Mouse (Mus musculus) large intestine, adult 2 months (tissue): ENCODE measurements around the gene Pax7. TPM values are rescaled to one million over a fixed set of nuclear protein-coding genes. Genes with fewer than 3 reads are reported as not detected.
A peak's percentile ranks its signal among the peaks of the same experiment; 100 is the strongest.

Experiments used
- DNase-seq: peaks from one replicate; pipeline ENCODE4 v3.0.0-alpha.2; 2012; ENCODE audit warnings: low read depth, low spot score
- whole genome bisulfite sequencing: fragments of 180-500 bp; shearing (Covaris S2); methylation state at CpG from one replicate; pipeline ENCODE4 v1.1.7; 2018; 5-methylcytosine and 5-hydroxymethylcytosine counted together
- polyA plus RNA-seq: library from polyadenylated mRNA; depleted of rRNA; stranded (reverse); fragments of >200 nt; gene quantifications from 2 replicates; pipeline ENCODE4 v1.2.3, GENCODE M21; 2012; rRNA removed

Pax7 gene
- not detected in 2 replicates for polyA plus RNA-seq

- DNase-seq, result no peak
- WGBS, result 2% methylated on average over 41 of the region's 41 CpGs
Measured at GRCm38 (mm10) chr4:139833036-139833634, at the start of gene Pax7. Gene Pax7, minus strand, starts transcription at chr4:139833528.

- no peak for DNase-seq
Measured at GRCm38 (mm10) chr4:139881796-139882195, 48.5 kb upstream of the Pax7 start.

DNA sequence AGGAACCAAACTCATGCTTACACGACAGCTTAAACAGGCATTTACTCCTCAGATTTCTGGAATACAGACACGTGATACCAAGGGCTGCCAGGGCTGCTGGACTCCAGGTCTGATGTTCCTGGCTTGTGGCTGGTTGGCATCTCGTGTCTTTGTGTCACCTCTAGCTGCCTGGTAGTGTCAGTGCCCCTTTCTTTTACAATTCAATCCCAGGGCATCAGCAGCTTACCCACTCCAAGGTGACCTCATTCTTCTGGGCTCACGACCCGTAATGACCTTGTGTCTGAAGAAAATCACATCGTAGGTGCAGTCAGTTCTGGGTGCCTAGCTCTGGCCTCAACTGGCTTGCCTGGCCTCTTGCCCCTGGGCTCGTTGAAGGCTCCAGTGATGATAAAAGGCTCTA, 46.0 kb upstream of the Pax7 start:
- 60% methylated on average over 7 of the region's 7 CpGs for WGBS
- DNase-seq, result no peak

- no peak for DNase-seq
- WGBS, result 66% methylated on average over 4 of the region's 4 CpGs
Measured at GRCm38 (mm10) chr4:139878443-139878842, 45.1 kb upstream of the Pax7 start.

DNA sequence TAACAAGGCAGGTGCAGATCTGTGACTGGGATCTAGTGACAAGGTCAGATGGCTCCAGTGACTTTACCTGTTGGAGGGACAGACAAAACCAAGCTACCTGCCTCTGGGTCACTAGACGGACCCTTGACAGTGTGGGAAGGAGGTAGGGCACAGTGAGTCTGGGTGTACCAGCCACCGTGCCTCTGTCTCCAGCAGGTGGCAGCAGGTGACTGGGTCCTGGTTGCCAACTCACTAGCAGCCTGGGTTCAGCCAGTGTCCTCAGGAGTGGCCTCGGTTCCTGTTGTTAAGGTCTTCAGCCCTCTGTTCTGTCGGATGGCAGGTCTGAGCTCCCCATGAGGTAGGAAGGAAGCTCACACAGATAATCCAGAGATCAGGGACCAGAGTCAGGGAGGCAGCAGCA, 43.9 kb upstream of the Pax7 start:
- whole genome bisulfite sequencing, result 3% methylated on average over 4 of the region's 4 CpGs
- DNase-seq, result peak; percentile 21

DNA sequence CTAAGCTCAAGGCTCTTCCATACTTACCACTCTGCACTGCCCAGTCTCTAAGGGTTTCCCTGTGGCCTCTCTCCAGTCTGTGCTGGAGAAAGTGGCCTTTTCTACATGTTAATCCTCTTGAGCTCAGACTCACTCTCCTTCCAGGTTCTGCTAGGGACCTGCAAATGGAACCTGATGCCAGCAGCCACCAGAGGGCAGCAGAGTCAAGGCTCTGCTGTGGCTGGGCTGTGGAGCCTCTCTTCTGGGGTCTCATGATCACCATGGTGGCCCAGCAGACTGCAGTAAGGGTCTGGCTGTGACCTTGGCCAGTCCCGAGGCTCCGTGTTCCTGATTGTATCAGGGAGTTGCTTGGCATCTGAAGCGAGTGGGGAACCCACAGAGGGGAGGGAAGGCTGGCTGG, 39.3 kb upstream of the Pax7 start:
- DNase-seq, result peak; percentile 2
- WGBS, result 4% methylated on average over 3 of the region's 3 CpGs

DNA sequence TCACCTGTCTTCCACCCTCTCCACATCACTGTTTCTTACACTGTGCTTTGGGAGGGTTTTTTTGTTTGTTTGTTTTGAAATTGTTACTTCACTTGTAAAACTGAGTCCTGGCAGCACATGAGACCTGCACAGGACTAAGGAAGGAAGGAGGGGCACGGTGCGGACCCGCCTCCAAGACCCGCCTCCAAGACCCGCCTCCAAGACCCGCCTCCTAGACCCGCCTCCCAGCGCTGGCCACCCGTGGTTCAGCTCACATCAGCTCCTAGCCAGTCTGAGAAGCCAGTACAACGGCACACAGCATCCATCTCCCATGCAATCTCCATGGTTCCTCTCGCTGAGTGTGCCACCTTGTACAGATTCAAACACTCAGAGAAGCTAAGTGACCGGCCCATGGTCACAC, 38.4 kb upstream of the Pax7 start:
- WGBS, result 28% methylated on average over 12 of the region's 12 CpGs
- DNase-seq, result no peak

DNA sequence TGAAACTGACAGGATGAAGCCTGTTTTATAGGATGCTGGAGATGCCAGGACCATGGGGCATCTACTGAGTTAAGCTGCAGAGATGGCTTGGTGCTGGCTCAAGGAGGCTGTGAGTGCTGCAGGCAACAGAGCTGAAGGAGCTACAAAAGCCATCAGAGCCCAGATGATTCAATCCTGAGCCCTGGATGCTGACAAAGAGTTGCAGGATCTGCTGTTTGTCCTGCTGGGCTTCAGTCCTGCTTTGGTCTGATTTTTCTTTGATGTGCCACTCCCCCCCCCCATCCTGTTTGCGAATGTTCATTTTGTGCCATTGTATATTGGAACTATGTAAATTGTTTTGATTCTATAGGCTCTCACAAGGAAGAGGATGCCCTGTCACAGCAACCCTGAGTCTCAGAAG, 29.9 kb upstream of the Pax7 start:
- WGBS, result 70% methylated on average over 1 of the region's 1 CpGs
- no peak for DNase-seq

- 3% methylated on average over 13 of the region's 13 CpGs for WGBS
- DNase-seq, result peak; percentile 31
Measured at GRCm38 (mm10) chr4:139858635-139859176, 25.4 kb upstream of the Pax7 start.

DNA sequence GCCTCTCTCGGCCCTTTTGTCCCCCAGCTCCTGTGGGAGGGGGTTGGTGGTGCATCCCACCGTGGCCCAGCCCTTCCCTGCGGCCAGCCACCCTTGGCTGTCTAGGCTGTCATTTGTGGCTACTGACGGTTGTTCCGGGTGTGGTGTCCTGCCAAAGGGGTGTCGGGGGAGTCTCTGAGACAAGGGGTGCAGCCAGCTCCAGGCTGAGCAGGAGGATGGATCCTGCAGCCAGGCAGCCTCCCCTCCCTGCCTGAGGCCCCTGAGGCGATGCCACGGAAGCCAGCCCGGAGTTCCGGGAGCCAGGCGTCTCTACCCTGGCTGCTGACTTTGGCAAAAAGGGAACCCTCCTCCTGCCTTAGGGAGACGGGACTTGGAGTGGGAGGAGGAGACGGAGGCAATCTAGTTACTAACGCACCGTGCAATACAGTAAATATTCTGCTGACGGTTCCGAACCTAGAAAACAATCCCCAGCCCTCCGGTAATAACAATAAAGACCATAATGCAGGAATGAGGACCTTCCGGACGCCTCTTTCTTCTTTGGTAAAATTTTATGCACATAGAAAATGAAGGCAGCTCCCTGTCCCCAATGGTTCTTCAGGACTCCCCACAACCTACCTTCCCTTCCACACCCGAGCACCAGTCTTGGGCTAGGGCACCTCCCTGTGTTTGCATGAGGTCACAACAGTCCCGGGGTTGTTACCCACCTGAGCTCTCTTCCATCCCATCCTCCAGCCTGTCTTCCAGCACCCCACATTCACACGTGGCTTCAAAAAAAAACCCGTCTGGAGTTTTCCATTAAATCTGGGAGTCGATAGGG, 19.1 kb upstream of the Pax7 start:
- DNase-seq, result no peak
- WGBS, result 4% methylated on average over 25 of the region's 25 CpGs

- WGBS, result 13% methylated on average over 15 of the region's 15 CpGs
- DNase-seq, result no peak
Measured at GRCm38 (mm10) chr4:139851387-139851786, 18.1 kb upstream of the Pax7 start.

DNA sequence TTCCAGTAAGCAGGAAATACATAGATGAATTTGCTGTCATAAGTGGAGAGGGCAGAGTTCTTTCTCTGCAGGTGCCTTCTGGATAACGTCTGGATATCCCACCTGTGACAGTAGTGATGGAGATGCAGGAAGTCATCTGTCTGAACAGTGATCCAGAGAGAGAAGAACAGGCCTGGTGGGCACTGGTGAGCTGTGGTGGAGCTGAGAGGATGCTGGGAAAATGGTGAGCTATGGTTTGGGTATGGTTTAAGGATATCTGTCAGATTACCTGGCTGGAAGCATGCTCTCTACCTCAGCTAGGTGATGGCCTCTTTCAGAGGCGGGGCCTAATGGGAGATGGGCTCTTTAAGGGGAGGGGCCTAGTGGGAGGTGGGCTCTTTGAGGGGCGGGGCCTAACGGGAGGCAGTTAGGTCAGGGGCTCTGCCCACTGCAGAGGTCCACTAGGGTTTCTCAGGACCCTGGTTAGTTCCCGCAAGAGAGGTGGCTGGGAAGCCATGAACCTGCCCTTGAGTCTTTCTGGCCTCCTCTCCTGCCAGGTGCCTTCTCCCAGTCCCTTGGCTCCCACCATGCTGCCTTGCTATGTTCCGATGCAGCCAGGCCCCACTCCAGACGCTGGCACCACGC, 17.3 kb upstream of the Pax7 start:
- DNase-seq, result no peak
- WGBS, result 15% methylated on average over 8 of the region's 8 CpGs

GRCm38 (mm10) chr4:139843456-139843855, 10.1 kb upstream of the Pax7 start:
- WGBS, result 17% methylated on average over 7 of the region's 7 CpGs
- no peak for DNase-seq

DNA sequence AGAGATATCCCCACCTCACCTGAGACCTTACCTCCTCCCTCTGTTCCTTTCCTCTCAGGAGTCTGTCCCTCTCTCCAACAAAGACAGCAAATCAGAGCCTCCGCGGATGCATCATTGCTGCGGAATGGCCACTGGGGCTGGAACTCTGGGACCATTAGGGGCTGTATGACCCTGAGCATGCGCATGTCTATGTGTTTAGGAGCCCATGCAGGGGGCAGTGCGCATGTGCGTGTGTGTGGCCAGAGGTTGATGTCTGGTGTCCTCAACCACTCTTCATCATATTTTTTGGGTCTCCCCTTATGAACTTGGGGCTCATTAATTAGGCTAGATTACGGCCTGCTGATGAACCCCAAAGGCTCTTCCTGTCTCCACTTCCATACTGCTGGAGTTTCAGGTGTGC, 9.6 kb upstream of the Pax7 start:
- no peak for DNase-seq
- 68% methylated on average over 7 of the region's 7 CpGs for WGBS

DNA sequence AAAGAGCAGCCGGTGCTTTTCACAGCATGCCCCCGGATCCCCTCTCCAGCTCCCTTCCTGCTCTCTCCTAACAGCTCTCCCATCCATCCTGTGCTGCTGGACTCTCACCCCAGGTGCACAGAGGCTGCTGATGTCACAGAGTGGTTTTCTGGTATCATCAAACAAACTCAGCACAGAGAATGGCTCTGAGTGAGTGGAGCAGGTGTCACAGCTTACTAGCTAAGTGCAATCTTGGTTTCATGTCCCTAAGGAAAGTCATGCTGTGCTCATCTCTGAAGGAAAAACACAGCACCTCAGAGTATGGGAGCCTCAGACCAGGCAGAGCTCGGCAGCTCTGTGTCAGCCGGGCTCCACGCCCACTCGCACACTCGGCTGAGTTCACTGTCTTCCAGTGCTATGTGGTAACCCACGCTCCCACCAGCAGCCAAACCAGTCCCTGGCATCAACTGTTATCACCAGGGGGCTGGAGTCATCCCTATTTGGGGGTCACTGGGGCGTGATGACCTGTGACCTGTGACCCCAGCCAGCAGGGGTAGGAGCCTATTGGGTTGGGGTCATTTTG, 7.7 kb upstream of the Pax7 start:
- no peak for DNase-seq
- 36% methylated on average over 9 of the region's 9 CpGs for WGBS

DNA sequence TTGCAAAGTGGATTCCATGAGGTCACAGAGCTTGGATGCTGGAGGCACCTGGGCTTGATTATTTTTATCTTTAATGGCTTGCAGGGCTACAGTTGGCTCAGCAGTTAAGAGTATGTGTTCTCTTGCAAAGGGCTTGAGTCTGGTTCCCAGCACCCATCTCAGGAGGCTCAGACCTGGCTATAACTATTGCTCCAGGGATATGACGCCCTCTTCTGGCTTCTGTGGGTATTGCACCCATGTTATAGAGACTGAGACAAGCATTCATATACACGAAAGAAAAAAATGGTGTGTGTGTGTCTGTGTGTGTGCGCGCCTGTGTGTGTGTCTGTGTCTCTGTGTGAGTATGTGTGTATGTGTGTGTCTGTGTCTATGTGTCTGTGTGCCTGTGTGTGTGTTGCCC, 7.1 kb upstream of the Pax7 start:
- 72% methylated on average over 4 of the region's 4 CpGs for WGBS
- no peak for DNase-seq

DNA sequence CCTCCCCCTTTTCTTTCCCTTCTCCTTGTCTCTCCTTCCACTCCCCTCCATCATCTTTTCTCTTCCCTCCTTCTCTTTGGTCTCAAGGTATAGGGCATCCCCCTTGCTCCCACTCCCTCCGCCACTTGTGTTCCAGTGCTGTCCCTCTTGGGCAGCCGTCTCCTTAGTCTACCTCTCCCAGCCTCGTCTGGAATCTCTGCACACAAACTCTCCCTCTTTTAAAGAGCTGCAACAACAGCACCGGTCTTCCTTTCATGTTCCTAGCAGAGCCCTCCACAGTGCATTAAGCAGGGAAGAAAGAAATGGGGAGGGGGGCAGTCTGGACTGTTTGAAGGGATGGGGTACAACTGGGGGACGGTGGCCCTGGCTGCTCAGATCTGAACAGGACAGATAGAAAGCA, 3.4 kb upstream of the Pax7 start:
- no peak for DNase-seq
- 13% methylated on average over 5 of the region's 5 CpGs for WGBS

- WGBS, result 5% methylated on average over 8 of the region's 8 CpGs
Measured at GRCm38 (mm10) chr4:139836196-139836595, 2.9 kb upstream of the Pax7 start.

GRCm38 (mm10) chr4:139833817-139834401, 581 bp upstream of the Pax7 start:
- DNase-seq, result no peak
- 7% methylated on average over 17 of the region's 17 CpGs for WGBS

More at GRCm38 (mm10) chr4:139836196-139836595, 2.9 kb upstream of the Pax7 start:
- DNase-seq, result no peak
